Mouse (Mus musculus) CH12.LX (cell line): Measurements from ENCODE around the gene Klc4. TPM values are rescaled to one million over a fixed set of nuclear protein-coding genes. Genes with fewer than 3 reads are reported as not detected.

Experiments used
- DNase-seq: peaks from one replicate; pipeline ENCODE4 v3.0.0-alpha.2; 2013; ENCODE audit errors: extremely low read depth
- H3K27ac ChIP-seq: 2 replicates; pipeline ENCODE4 v1.5.1; 2012; ENCODE audit warnings: low read depth, mild to moderate bottlenecking, control low read depth, moderate library complexity; ENCODE audit not compliant: insufficient read depth
- H3K27me3 ChIP-seq: replicated peaks from 2 replicates; pipeline ENCODE3; 2012; ENCODE audit warnings: inconsistent platforms
- H3K36me3 ChIP-seq, 2 experiments: replicated peaks in 1 of 2; 2 replicates each; pipeline versions ENCODE3 to v1.6.1; 2012; ENCODE audit warnings: inconsistent platforms in 1 of 2, low read length in 1 of 2, mild to moderate bottlenecking in 1 of 2, mixed read lengths in 1 of 2, moderate library complexity in 1 of 2; ENCODE audit not compliant: control insufficient read depth in 1 of 2, insufficient read depth in 1 of 2
- H3K4me1 ChIP-seq, 2 experiments: 2 replicates each; pipeline ENCODE4 v1.6.1; 2012; ENCODE audit warnings: inconsistent platforms in 1 of 2, moderate library complexity in 1 of 2; ENCODE audit not compliant: insufficient read depth in 2 of 2, control insufficient read depth in 1 of 2
- H3K4me2 ChIP-seq: 2 replicates; pipeline ENCODE4 v1.6.1; 2012; ENCODE audit warnings: low read depth, mild to moderate bottlenecking, control low read depth; ENCODE audit not compliant: poor library complexity, insufficient read depth, severe bottlenecking
- H3K4me3 ChIP-seq, 3 experiments: fragments of 150-350 bp in 1 of 3; sonication (generic) in 1 of 3; replicated peaks in 1 of 3; 2 replicates each; pipeline versions ENCODE3 to v1.5.1; 2011 to 2012; ENCODE audit warnings: low read depth in 2 of 3, low read length in 2 of 3, mild to moderate bottlenecking in 2 of 3, moderate library complexity in 2 of 3, control low read depth in 1 of 3, improper control_type of control experiment in 1 of 3, inconsistent platforms in 1 of 3, mixed read lengths in 1 of 3; ENCODE audit not compliant: poor library complexity in 1 of 3
- H3K79me2 ChIP-seq: replicated peaks from 2 replicates; pipeline ENCODE4 v1.6.1; 2012; ENCODE audit warnings: mild to moderate bottlenecking, moderate library complexity; ENCODE audit not compliant: control insufficient read depth, poor library complexity, insufficient read depth, severe bottlenecking; ENCODE audit errors: extremely low read depth
- H3K9ac ChIP-seq: 2 replicates; pipeline ENCODE4 v1.6.1; 2012; ENCODE audit warnings: low read depth, mild to moderate bottlenecking, control low read depth, moderate library complexity; ENCODE audit not compliant: insufficient read depth
- H3K9me3 ChIP-seq: replicated peaks from 2 replicates; pipeline ENCODE3; 2012; ENCODE audit warnings: low read length, inconsistent platforms, mixed read lengths
- BHLHE40 ChIP-seq: IDR thresholded peaks from 2 replicates; pipeline ENCODE4 v1.6.1; 2011; ENCODE audit warnings: mild to moderate bottlenecking, low read depth, low read length, improper control_type of control experiment
- CTCF ChIP-seq, 2 experiments: IDR thresholded peaks in 1 of 2; conservative IDR thresholded peaks in 1 of 2; 2 replicates each; pipeline ENCODE4 v1.5.1; 2011 to 2012; ENCODE audit warnings: low read depth in 2 of 2, low read length in 2 of 2, improper control_type of control experiment in 1 of 2, inconsistent platforms in 1 of 2, mild to moderate bottlenecking in 1 of 2, moderate library complexity in 1 of 2
- E2F4 ChIP-seq: IDR thresholded peaks from 2 replicates; pipeline ENCODE4 v1.6.1; 2011; ENCODE audit warnings: low read depth, low read length, improper control_type of control experiment; ENCODE audit not compliant: insufficient replicate concordance
- GABPA ChIP-seq: IDR thresholded peaks from 2 replicates; pipeline ENCODE4 v1.6.1; 2012; ENCODE audit warnings: low read depth, low read length, improper control_type of control experiment, inconsistent platforms; ENCODE audit not compliant: insufficient replicate concordance
- MAFK ChIP-seq: IDR thresholded peaks from 2 replicates; pipeline ENCODE4 v1.6.1; 2011; ENCODE audit warnings: low read length, improper control_type of control experiment; ENCODE audit not compliant: insufficient replicate concordance
- MAX ChIP-seq: IDR thresholded peaks from 2 replicates; pipeline ENCODE4 v1.6.1; 2011; ENCODE audit warnings: low read length, improper control_type of control experiment
- MAZ ChIP-seq: IDR thresholded peaks from 2 replicates; pipeline ENCODE4 v1.6.1; 2012; ENCODE audit warnings: low read depth, mild to moderate bottlenecking, inconsistent platforms, low read length, improper control_type of control experiment, moderate library complexity
- MXI1 ChIP-seq: IDR thresholded peaks from 2 replicates; pipeline ENCODE4 v1.6.1; 2011; ENCODE audit warnings: mild to moderate bottlenecking, low read depth, low read length, improper control_type of control experiment
- NELFE ChIP-seq: IDR thresholded peaks from 2 replicates; pipeline ENCODE4 v1.6.1; 2011; ENCODE audit warnings: low read depth, low read length, improper control_type of control experiment
- RCOR1 ChIP-seq: conservative IDR thresholded peaks from 2 replicates; pipeline ENCODE4 v1.6.1; 2012; ENCODE audit warnings: low read depth, mild to moderate bottlenecking, inconsistent platforms, low read length, improper control_type of control experiment
- SMC3 ChIP-seq: IDR thresholded peaks from 2 replicates; pipeline ENCODE4 v1.6.1; 2011; ENCODE audit warnings: low read depth, low read length, improper control_type of control experiment
- UBTF ChIP-seq: IDR thresholded peaks from 2 replicates; pipeline ENCODE4 v1.6.1; 2012; ENCODE audit warnings: low read depth, mild to moderate bottlenecking, inconsistent platforms, low read length, improper control_type of control experiment, moderate library complexity
- USF1 ChIP-seq: IDR thresholded peaks from 2 replicates; pipeline ENCODE4 v1.6.1; 2014; ENCODE audit warnings: low read depth, mild to moderate bottlenecking, inconsistent platforms, low read length, improper control_type of control experiment
- ZC3H11A ChIP-seq: IDR thresholded peaks from 2 replicates; pipeline ENCODE4 v1.6.1; 2012; ENCODE audit warnings: low read depth, mild to moderate bottlenecking, inconsistent platforms, low read length, improper control_type of control experiment
- ZKSCAN1 ChIP-seq: IDR thresholded peaks from 2 replicates; pipeline ENCODE4 v1.6.1; 2012; ENCODE audit warnings: low read depth, inconsistent platforms, low read length, improper control_type of control experiment, borderline replicate concordance
- ZMIZ1 ChIP-seq: IDR thresholded peaks from 2 replicates; pipeline ENCODE4 v1.6.1; 2012; ENCODE audit warnings: low read depth, mild to moderate bottlenecking, inconsistent platforms, low read length, improper control_type of control experiment
- dilution Hi-C: fragments of 300-500 bp; cut with MboI; formaldehyde crosslinking; loops from 2 replicates; pipeline ENCODE4 v1.14.3; 2020; ENCODE audit warnings: low sequenced_read_pairs; ENCODE audit not compliant: extremely low pct_unique_long_range_greater_than_20kb, extremely low pct_ligation_motif_present
- in situ Hi-C: fragments of 300-500 bp; cut with MboI; formaldehyde crosslinking; loops from 3 replicates; pipeline ENCODE4 v1.14.3; 2019; ENCODE audit warnings: low sequenced_read_pairs, low pct_ligation_motif_present, low pct_unique_long_range_greater_than_20kb, mixed read lengths
- polyA plus RNA-seq: library from polyadenylated mRNA; unstranded; fragments of >175 nt; gene quantifications from 2 replicates; pipeline ENCODE4 v1.2.1, GENCODE M21; 2012; ENCODE audit warnings: low read depth; ENCODE audit not compliant: insufficient read length
- total RNA-seq, 2 experiments: library from RNA; depleted of rRNA; stranded (reverse); fragments of 300-350 nt in 1 of 2; fragments of >200 nt in 1 of 2; gene quantifications; 2 replicates each; pipeline ENCODE4 v1.2.3; 2012 to 2014

Gene Klc4
- total and polyA plus RNA-seq, 3 experiments = 6.6 to 10.7 (median 6.7) TPM

DNA sequence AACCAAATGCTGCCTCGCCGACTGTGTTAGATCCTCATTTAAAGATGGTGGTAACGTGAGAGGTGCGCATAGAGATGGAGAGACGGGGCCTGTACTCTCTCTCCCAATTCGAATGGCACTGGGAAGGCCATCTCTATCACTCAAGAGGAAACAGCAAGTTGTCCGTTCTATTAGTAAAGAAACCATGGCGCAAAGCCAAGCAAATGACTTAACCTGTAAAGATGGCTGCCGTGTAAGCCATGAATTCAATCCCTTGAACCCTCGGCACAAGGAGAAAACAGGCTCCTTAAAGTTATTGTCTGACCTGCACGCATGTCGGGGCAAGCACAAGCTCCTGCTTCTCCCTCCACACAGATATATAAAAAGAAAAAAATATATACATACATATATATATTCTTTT, 28.0 kb downstream of the Klc4 start:
- Histone ChIP-seq H3K4me3 (no peak overlapping the region), H3K36me3 (no peaks in the 10 kb centered on the region), H3K9ac (no peak overlapping the region), H3K4me1 (peaks cover 24 to 49% of the 10 kb centered on the region in 2 experiments), H3K27me3 (no peaks in the 10 kb centered on the region), H3K4me2 (no peak overlapping the region; the same call in 1 of the 2 replicates), H3K9me3 (no peaks in the 10 kb centered on the region), H3K27ac (no peak overlapping the region), H3K79me2 (no peaks in the 10 kb centered on the region)
- no peak for DNase-seq
- TF ChIP-seq UBTF = no peak
- no peak for TF ChIP-seq SMC3
- TF ChIP-seq ZC3H11A = no peak
- no peak for TF ChIP-seq E2F4
- TF ChIP-seq MAX = no peak
- TF ChIP-seq CTCF (conservative IDR thresholded peaks at IDR 0.05 in 1 of 2, IDR thresholded peaks at IDR 0.05 in 1 of 2; ENCODE audit: low read depth in 2 of 2, low read length in 2 of 2) = no peak
- dilution Hi-C loops = no loop called here
- in situ Hi-C loops = no loop called here

DNA sequence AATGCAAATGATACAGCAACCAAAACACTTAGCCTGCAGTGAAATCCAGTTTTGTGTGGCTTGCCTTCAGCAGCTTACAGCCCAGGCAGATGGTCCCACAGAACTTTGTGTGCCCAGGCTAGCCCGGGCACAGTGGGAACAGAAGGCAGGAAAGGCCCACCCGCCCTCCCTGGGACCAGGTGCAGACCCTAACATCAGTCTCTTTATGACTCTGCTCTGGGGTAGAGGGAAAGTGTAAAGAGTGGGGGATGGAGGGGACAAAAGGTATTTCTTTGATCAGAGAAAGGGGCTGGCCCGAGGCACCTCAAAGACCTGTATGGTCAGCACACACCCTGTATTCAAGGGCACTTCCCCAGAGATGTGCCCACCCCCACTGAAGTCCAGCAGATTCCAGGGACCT, 32.6 kb downstream of the Klc4 start:
- dilution Hi-C loops = no loop called here
- Histone ChIP-seq H3K9ac (no peak overlapping the region), H3K36me3 (no peaks in the 10 kb centered on the region), H3K27ac (no peak overlapping the region), H3K4me1 (peaks cover 5 to 34% of the 10 kb centered on the region in 2 experiments; a peak in 3 of 4 replicates), H3K79me2 (no peaks in the 10 kb centered on the region), H3K4me2 (no peak overlapping the region), H3K27me3 (no peaks in the 10 kb centered on the region), H3K9me3 (no peaks in the 10 kb centered on the region)
- in situ Hi-C loops = no loop called here
- TF ChIP-seq RCOR1 (no peak), MXI1 (no peak), BHLHE40 (no peak), NELFE (no peak), SMC3 (no peak), MAZ (no peak)
- TF ChIP-seq, all 38 proteins: peak for 0
- no peak for DNase-seq
- no peak overlapping the region for H3K4me3 ChIP-seq

DNA sequence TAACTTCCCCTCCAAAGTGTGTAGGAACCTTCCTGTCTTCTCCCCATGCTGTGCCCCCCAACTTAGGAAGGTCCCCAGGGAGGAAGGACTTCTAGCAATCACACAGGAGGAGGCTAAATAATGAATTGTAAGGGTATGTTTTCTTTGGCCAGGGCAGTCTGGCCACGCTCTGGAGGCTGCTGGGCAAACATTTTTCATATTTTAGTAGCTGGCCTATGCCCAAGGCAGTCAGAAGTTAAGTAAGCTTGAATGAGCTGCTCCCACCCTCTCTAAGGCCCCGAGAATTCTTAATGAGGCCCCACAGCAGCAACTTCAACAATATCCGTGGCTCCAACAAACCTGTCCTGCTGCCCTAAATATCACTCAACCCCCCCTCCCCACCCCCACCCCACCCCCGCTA, 33.0 kb downstream of the Klc4 start:
- no peak overlapping the region for H3K9ac ChIP-seq
- no peak for DNase-seq
- H3K4me2 ChIP-seq = no peak overlapping the region
- H3K27ac ChIP-seq = no peak overlapping the region
- in situ Hi-C loops = no loop called here
- H3K9me3 ChIP-seq = no peaks in the 10 kb centered on the region
- no peaks in the 10 kb centered on the region for H3K79me2 ChIP-seq
- peaks cover 4 to 31% of the 10 kb centered on the region in 2 experiments; a peak in 3 of 4 replicates for H3K4me1 ChIP-seq
- H3K27me3 ChIP-seq = no peaks in the 10 kb centered on the region
- no peak overlapping the region for H3K4me3 ChIP-seq
- dilution Hi-C loops = no loop called here
- TF ChIP-seq MAFK = no peak
- TF ChIP-seq SMC3 = no peak
- no peak for TF ChIP-seq ZKSCAN1
- TF ChIP-seq E2F4 = no peak
- no peak for TF ChIP-seq GABPA
- no peak for TF ChIP-seq USF1
- no peak for TF ChIP-seq ZMIZ1
- H3K36me3 ChIP-seq = no peaks in the 10 kb centered on the region
